In the genomic region with DNA sequence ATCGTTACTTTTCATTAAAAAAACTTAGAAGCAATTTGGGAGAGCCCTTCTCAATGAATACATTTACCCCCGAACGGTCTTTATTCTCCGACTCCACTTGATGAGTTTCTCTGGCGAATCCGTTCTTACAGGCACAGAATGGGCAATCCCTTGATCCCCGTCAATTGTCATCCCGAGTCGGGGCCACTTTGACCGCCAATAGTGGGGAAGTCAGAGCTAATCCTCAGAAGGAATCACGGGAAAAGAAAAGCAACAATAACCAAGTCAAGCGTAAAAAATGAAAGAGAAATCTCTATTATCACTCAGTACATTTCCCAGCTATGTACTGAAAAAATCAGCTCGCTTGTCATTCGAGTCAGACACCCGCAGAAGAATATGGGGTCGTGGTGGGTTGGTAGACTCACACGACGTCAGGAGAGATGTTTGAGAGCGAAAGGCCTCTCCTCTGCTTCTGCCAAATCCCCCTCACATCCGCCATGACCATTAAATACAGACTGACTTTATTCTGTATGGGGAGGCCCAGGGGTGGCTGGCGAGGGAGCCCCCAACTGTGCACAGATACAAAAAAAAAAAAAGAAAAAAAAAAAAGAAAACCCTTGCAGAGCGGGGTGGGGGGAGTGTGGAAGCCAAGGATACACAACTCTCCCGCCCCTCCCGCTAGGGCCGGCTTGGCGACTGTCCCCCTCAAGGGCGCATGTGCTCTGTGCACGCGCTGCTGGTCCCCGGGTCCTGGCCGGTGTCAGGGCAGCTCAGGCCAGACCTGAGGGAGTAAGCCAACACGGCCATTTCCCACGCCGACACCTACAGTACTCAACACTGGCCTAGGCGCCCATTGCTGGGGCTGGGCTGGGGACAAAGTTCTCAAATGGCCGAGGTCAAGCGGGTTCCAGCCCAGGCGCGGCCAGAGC, we compare ENCODE assay signal across 8 mouse cellular contexts. TPM values are rescaled to one million over a fixed set of nuclear protein-coding genes. Genes with fewer than 3 reads are reported as not detected.
DNase-seq lines count a peak whose midpoint lies in the region; ATAC-seq and TF ChIP-seq lines count a peak whose summit lies in the region.

No protein-coding gene starts in this region.

- H3K27ac ChIP-seq in lung, postnatal 0 days (ENCODE audit: low read length): no peak overlapping the region
- H3K27ac ChIP-seq in embryonic facial prominence, embryonic 10.5 days (replicated peaks): 0 out of 2 replicates have a peak overlapping the region, but pooled peaks have one; percentile 77
- H3K27ac ChIP-seq in hindbrain, embryonic 13.5 days: no peak overlapping the region
- H3K27ac ChIP-seq in liver, embryonic 15.5 days (replicated peaks): no peak overlapping the region
- no peak overlapping the region for H3K27ac ChIP-seq in stomach, postnatal 0 days (replicated peaks)

- H3K36me3 ChIP-seq in lung, postnatal 0 days (ENCODE audit: insufficient read depth, low read length): no peaks in the 10 kb centered on the region
- no peaks in the 10 kb centered on the region for H3K36me3 ChIP-seq in embryonic facial prominence, embryonic 10.5 days (replicated peaks)
- no peaks in the 10 kb centered on the region for H3K36me3 ChIP-seq in hindbrain, embryonic 13.5 days
- H3K36me3 ChIP-seq in liver, embryonic 15.5 days (replicated peaks): no peaks in the 10 kb centered on the region
- no peaks in the 10 kb centered on the region for H3K36me3 ChIP-seq in stomach, postnatal 0 days (ENCODE audit: control insufficient read depth, insufficient read depth, low read length)

- H3K4me1 ChIP-seq in lung, postnatal 0 days (ENCODE audit: insufficient read depth, low read depth, low read length): peaks cover 14% of the 10 kb centered on the region; the same call in 1 of the 2 replicates
- peaks cover 62% of the 10 kb centered on the region for H3K4me1 ChIP-seq in embryonic facial prominence, embryonic 10.5 days
- H3K4me1 ChIP-seq in hindbrain, embryonic 13.5 days (replicated peaks): peaks cover 42% of the 10 kb centered on the region
- peaks cover 42% of the 10 kb centered on the region for H3K4me1 ChIP-seq in liver, embryonic 15.5 days (replicated peaks)
- 0 out of 2 replicates have a peak, but pooled peaks cover 5% of the 10 kb centered on the region for H3K4me1 ChIP-seq in stomach, postnatal 0 days (replicated peaks; ENCODE audit: control insufficient read depth, insufficient read depth)

- no peaks in the 10 kb centered on the region for H3K9me3 ChIP-seq in lung, postnatal 0 days (ENCODE audit: low read length)
- no peaks in the 10 kb centered on the region for H3K9me3 ChIP-seq in embryonic facial prominence, embryonic 10.5 days
- H3K9me3 ChIP-seq in hindbrain, embryonic 13.5 days: no peaks in the 10 kb centered on the region
- H3K9me3 ChIP-seq in liver, embryonic 15.5 days (replicated peaks): no peaks in the 10 kb centered on the region
- H3K9me3 ChIP-seq in stomach, postnatal 0 days (ENCODE audit: control insufficient read depth, low read length): no peaks in the 10 kb centered on the region

- no peak for DNase-seq in lung, postnatal 0 days (ENCODE audit: low spot score)
- DNase-seq in lung, postnatal 4 days: no peak
- DNase-seq in embryonic facial prominence, embryonic 10.5 days (ENCODE audit: low spot score): peak; percentile 50
- DNase-seq in stomach, postnatal 0 days (ENCODE audit: low spot score): peak; percentile 29
- DNase-seq in left cerebral cortex, adult 8-10 months (ENCODE audit: low spot score in 2 of 2): no peak
- no peak for DNase-seq in right cerebral cortex, postnatal 36 days (ENCODE audit: low spot score in 2 of 2)

- peak overlapping the region; percentile 57 for H3K4me3 ChIP-seq in lung, postnatal 0 days (ENCODE audit: low read depth, low read length)
- H3K4me3 ChIP-seq in embryonic facial prominence, embryonic 10.5 days: peak overlapping the region; percentile 44
- peak overlapping the region; percentile 6; the same call in 1 of the 2 replicates for H3K4me3 ChIP-seq in hindbrain, embryonic 13.5 days
- peak overlapping the region; percentile 52 for H3K4me3 ChIP-seq in liver, embryonic 15.5 days (replicated peaks)
- H3K4me3 ChIP-seq in stomach, postnatal 0 days (ENCODE audit: low read depth, low read length): peak overlapping the region; percentile 44

- TF ChIP-seq EP300 in lung, postnatal 0 days (IDR thresholded peaks at IDR 0.05): no peak
- no peak for TF ChIP-seq EP300 in stomach, postnatal 0 days (optimal IDR thresholded peaks at IDR 0.05)

- TF ChIP-seq CTCF in lung, postnatal 0 days (IDR thresholded peaks at IDR 0.05): no peak
- no peak for TF ChIP-seq CTCF in stomach, postnatal 0 days (IDR thresholded peaks at IDR 0.05; ENCODE audit: low read depth)

- peak overlapping the region; percentile 68 for H3K4me2 ChIP-seq in lung, postnatal 0 days (replicated peaks; ENCODE audit: low read depth, low read length)
- H3K4me2 ChIP-seq in hindbrain, embryonic 13.5 days: peak overlapping the region; percentile 40
- peak overlapping the region; percentile 71 for H3K4me2 ChIP-seq in liver, embryonic 15.5 days
- H3K4me2 ChIP-seq in stomach, postnatal 0 days (replicated peaks; ENCODE audit: low read depth): peak overlapping the region; percentile 66

- no peak for ATAC-seq in lung, postnatal 0 days
- no peak for ATAC-seq in hindbrain, embryonic 13.5 days (ENCODE audit: low FRiP score)
- ATAC-seq in liver, embryonic 15.5 days (ENCODE audit: insufficient read depth): no peak
- ATAC-seq in stomach, postnatal 0 days (ENCODE audit: low FRiP score, low TSS enrichment): peak; percentile 32; the same call in 1 of the 2 replicates

- WGBS in lung, postnatal 0 days: 2% methylated on average over 38 of the region's 39 CpGs
- WGBS in embryonic facial prominence, embryonic 10.5 days: under 1% methylated on average over 39 of the region's 39 CpGs
- under 1% methylated on average over 39 of the region's 39 CpGs for WGBS in hindbrain, embryonic 13.5 days
- WGBS in liver, embryonic 15.5 days (ENCODE audit: insufficient replicate concordance): 2% methylated on average over 39 of the region's 39 CpGs
- 4% methylated on average over 39 of the region's 39 CpGs for WGBS in stomach, postnatal 0 days

- H3K9ac ChIP-seq in lung, postnatal 0 days (replicated peaks; ENCODE audit: low read depth): 0 out of 2 replicates have a peak overlapping the region, but pooled peaks have one; percentile 16
- no peak overlapping the region; the same call in 1 of the 2 replicates for H3K9ac ChIP-seq in hindbrain, embryonic 13.5 days
- no peak overlapping the region for H3K9ac ChIP-seq in liver, embryonic 15.5 days
- H3K9ac ChIP-seq in stomach, postnatal 0 days (ENCODE audit: low read length): no peak overlapping the region

- H3K27me3 ChIP-seq in lung, postnatal 0 days (replicated peaks; ENCODE audit: insufficient read depth, low read length): peaks cover 69% of the 10 kb centered on the region
- peaks cover 100% of the 10 kb centered on the region for H3K27me3 ChIP-seq in embryonic facial prominence, embryonic 10.5 days (replicated peaks; ENCODE audit: low read depth, poor library complexity, severe bottlenecking)
- H3K27me3 ChIP-seq in hindbrain, embryonic 13.5 days: peaks cover 97% of the 10 kb centered on the region
- peaks cover 100% of the 10 kb centered on the region for H3K27me3 ChIP-seq in liver, embryonic 15.5 days
- peaks cover 22% of the 10 kb centered on the region; the same call in 1 of the 2 replicates for H3K27me3 ChIP-seq in stomach, postnatal 0 days (ENCODE audit: control insufficient read depth, insufficient read depth, low read length)

RNA-seq across cellular contexts. Expression of gene Ostm1, which starts 49.1 kb away (rescaled TPM):
- 23.0 and 23.9 TPM in 2 replicates for polyA plus RNA-seq in lung, postnatal 0 days (2015; fragmentation: Nextera tagmentation; extraction: Ambion mirVana)
- 15.4 and 15.7 TPM in 2 replicates for polyA plus RNA-seq in embryonic facial prominence, embryonic 10.5 days (2016; fragmentation: Nextera tagmentation; extraction: Ambion mirVana)
- polyA plus RNA-seq in hindbrain, embryonic 13.5 days (2015; fragmentation: Nextera tagmentation; extraction: Ambion mirVana): 32.0 and 32.2 TPM in 2 replicates
- polyA plus RNA-seq in liver, embryonic 15.5 days (2015; fragmentation: Nextera tagmentation; extraction: Ambion mirVana): 12.0 and 12.2 TPM in 2 replicates
- polyA plus RNA-seq in stomach, postnatal 0 days (2015; fragmentation: Nextera tagmentation; extraction: Ambion mirVana): 13.0 and 13.5 TPM in 2 replicates
- total RNA-seq in left cerebral cortex, adult 8-10 months (2022): 10 to 100 TPM; 45.8 to 51.5 (median 48.4) TPM

RNA-seq across cellular contexts. Expression of gene Nr2e1, which starts 49.3 kb away (rescaled TPM):
- polyA plus RNA-seq in lung, postnatal 0 days (2015; fragmentation: Nextera tagmentation; extraction: Ambion mirVana): not detected in 2 replicates
- polyA plus RNA-seq in embryonic facial prominence, embryonic 10.5 days (2016; fragmentation: Nextera tagmentation; extraction: Ambion mirVana): 10.4 and 11.5 TPM in 2 replicates
- polyA plus RNA-seq in hindbrain, embryonic 13.5 days (2015; fragmentation: Nextera tagmentation; extraction: Ambion mirVana): 0.39 and 0.49 TPM in 2 replicates
- not detected in 2 replicates for polyA plus RNA-seq in liver, embryonic 15.5 days (2015; fragmentation: Nextera tagmentation; extraction: Ambion mirVana)
- 0.04 TPM in 1 of 2 replicates, not detected in the other for polyA plus RNA-seq in stomach, postnatal 0 days (2015; fragmentation: Nextera tagmentation; extraction: Ambion mirVana)
- 10 to 100 TPM; 10.3 to 15.6 (median 12.2) TPM for total RNA-seq in left cerebral cortex, adult 8-10 months (2022)

Comparison
In these comparisons a context has a peak if more than half of its experiments do, and no peak if none do; other contexts are left out.
1. DNase-seq: peak in embryonic facial prominence, embryonic 10.5 days (single experiment) and stomach, postnatal 0 days (single experiment); none in lung, postnatal 0 days (single experiment), lung, postnatal 4 days (0 of 2), left cerebral cortex, adult 8-10 months (0 of 2) and right cerebral cortex, postnatal 36 days (0 of 2).
2. H3K4me3 ChIP-seq: peak in every context shown above with its lines; median percentile 57 in lung, postnatal 0 days; 52 in liver, embryonic 15.5 days; 44 in embryonic facial prominence, embryonic 10.5 days; 44 in stomach, postnatal 0 days; 6 in hindbrain, embryonic 13.5 days.
3. Peak in every context shown above with its lines, with median percentiles within 50 percentile points of each other: H3K4me2 ChIP-seq.